Mouse (Mus musculus) G1E (cell line): ENCODE measurements around the gene Cpeb4. TPM values are rescaled to one million over a fixed set of nuclear protein-coding genes. Genes with fewer than 3 reads are reported as not detected.
A peak's percentile ranks its signal among the peaks of the same experiment; 100 is the strongest.

Source experiments
- ATAC-seq: 2 replicates; pipeline ENCODE4 v1.8.0; 2016; ENCODE audit warnings: mild to moderate bottlenecking; ENCODE audit not compliant: insufficient number of reproducible peaks, poor library complexity, low FRiP score, severe bottlenecking; ENCODE audit errors: extremely low read depth
- DNase-seq: peaks from one replicate; pipeline ENCODE4 v3.0.0; 2012; ENCODE audit warnings: low spot score
- H3K27me3 ChIP-seq: 2 replicates; pipeline ENCODE4 v1.6.1; 2012; ENCODE audit warnings: mild to moderate bottlenecking, low read length, inconsistent platforms; ENCODE audit not compliant: insufficient read depth
- H3K36me3 ChIP-seq: replicated peaks from 2 replicates; pipeline ENCODE3; 2012; ENCODE audit warnings: mild to moderate bottlenecking, inconsistent platforms
- H3K4me1 ChIP-seq: 2 replicates; pipeline ENCODE4 v1.6.1; 2012; ENCODE audit warnings: low read depth, low read length, inconsistent platforms, mixed read lengths; ENCODE audit not compliant: insufficient read depth
- H3K4me3 ChIP-seq: 2 replicates; pipeline ENCODE4 v1.5.1; 2012; ENCODE audit warnings: low read depth, mild to moderate bottlenecking, inconsistent platforms, low read length, moderate library complexity, mixed read lengths
- H3K9me3 ChIP-seq: replicated peaks from 2 replicates; pipeline ENCODE4 v1.6.1; 2012; ENCODE audit warnings: inconsistent platforms
- CTCF ChIP-seq: IDR thresholded peaks from 2 replicates; pipeline ENCODE4 v1.5.1; 2012; ENCODE audit warnings: low read depth, low read length, inconsistent platforms, mixed read lengths
- GATA1 ChIP-seq: IDR thresholded peaks from 2 replicates; pipeline ENCODE4 v1.6.1; 2012; ENCODE audit warnings: borderline replicate concordance, low read length, inconsistent platforms, mixed read lengths
- GATA2 ChIP-seq: IDR thresholded peaks from 2 replicates; pipeline ENCODE4 v1.6.1; 2012; ENCODE audit warnings: low read depth, low read length, inconsistent platforms, borderline replicate concordance
- POLR2AphosphoS5 ChIP-seq: IDR thresholded peaks from 2 replicates; pipeline ENCODE4 v1.6.1; 2012; ENCODE audit warnings: low read depth, low read length, inconsistent platforms; ENCODE audit not compliant: insufficient replicate concordance
- TAL1 ChIP-seq: conservative IDR thresholded peaks from 2 replicates; pipeline ENCODE4 v1.6.1; 2012; ENCODE audit warnings: low read depth, low read length, inconsistent platforms, mixed read lengths
- polyA plus RNA-seq: library from polyadenylated mRNA; stranded (reverse); fragments of >175 nt; gene quantifications from 2 replicates; pipeline ENCODE4 v1.2.3, GENCODE M21; 2012
- total RNA-seq, 2 experiments: library from RNA; stranded (forward) in 1 of 2; stranded (reverse) in 1 of 2; fragments of 200-1000 nt in 1 of 2; fragments of >200 nt in 1 of 2; fragmentation: Nextera tagmentation in 1 of 2; gene quantifications; 2 replicates each; pipeline ENCODE4 v1.2.3; 2014 to 2017

Cpeb4 gene
- total and polyA plus RNA-seq, 3 experiments: 5.6 to 84.2 (median 30.4) TPM

- no peaks in the 10 kb centered on the region for H3K27me3 ChIP-seq
- peaks cover 30% of the 10 kb centered on the region for H3K36me3 ChIP-seq
- no peaks in the 10 kb centered on the region for H3K9me3 ChIP-seq
- ATAC-seq: no peak
- no peak for DNase-seq
- no peak overlapping the region for H3K4me3 ChIP-seq
- TF ChIP-seq POLR2AphosphoS5 (no peak), GATA2 (no peak), CTCF (no peak), TAL1 (no peak), GATA1 (no peak)
- peaks cover 17% of the 10 kb centered on the region for H3K4me1 ChIP-seq
Observed at GRCm38 (mm10) chr11:31888229-31888628, 16.2 kb downstream of the Cpeb4 start.

- no peak for ATAC-seq
- H3K9me3 ChIP-seq: no peaks in the 10 kb centered on the region
- no peak for DNase-seq
- TF ChIP-seq POLR2AphosphoS5 (no peak), TAL1 (no peak), CTCF (no peak), GATA2 (no peak), GATA1 (no peak)
- no peak overlapping the region for H3K4me3 ChIP-seq
- H3K27me3 ChIP-seq: no peaks in the 10 kb centered on the region
- H3K4me1 ChIP-seq: peaks cover 32% of the 10 kb centered on the region
- peaks cover 24% of the 10 kb centered on the region for H3K36me3 ChIP-seq
Observed at GRCm38 (mm10) chr11:31892152-31892551, 20.1 kb downstream of the Cpeb4 start.

GRCm38 (mm10) chr11:31893639-31894038 is 21.6 kb downstream of the Cpeb4 start:
- ATAC-seq (no peak), DNase-seq (no peak)
- no peak for TF ChIP-seq TAL1
- TF ChIP-seq CTCF: no peak
- no peak for TF ChIP-seq GATA2
- no peak for TF ChIP-seq POLR2AphosphoS5
- TF ChIP-seq GATA1: no peak
- H3K9me3 ChIP-seq: no peaks in the 10 kb centered on the region
- peaks cover 25% of the 10 kb centered on the region for H3K36me3 ChIP-seq
- H3K4me1 ChIP-seq: peaks cover 42% of the 10 kb centered on the region
- H3K4me3 ChIP-seq: no peak overlapping the region
- H3K27me3 ChIP-seq: no peaks in the 10 kb centered on the region

GRCm38 (mm10) chr11:31896065-31896792 is 24.2 kb downstream of the Cpeb4 start:
- H3K36me3 ChIP-seq: peaks cover 23% of the 10 kb centered on the region
- DNase-seq: no peak
- H3K4me3 ChIP-seq: no peak overlapping the region
- no peaks in the 10 kb centered on the region for H3K27me3 ChIP-seq
- H3K9me3 ChIP-seq: no peaks in the 10 kb centered on the region
- peaks cover 52% of the 10 kb centered on the region for H3K4me1 ChIP-seq
- no peak for ATAC-seq
- TF ChIP-seq GATA2 (no peak), TAL1 (no peak), POLR2AphosphoS5 (no peak), GATA1 (no peak), CTCF (no peak)

- DNase-seq (no peak), ATAC-seq (peak; percentile 50; the same call in 1 of the 2 replicates)
- H3K27me3 ChIP-seq: no peaks in the 10 kb centered on the region
- H3K36me3 ChIP-seq: peaks cover 22% of the 10 kb centered on the region
- H3K9me3 ChIP-seq: no peaks in the 10 kb centered on the region
- peaks cover 48% of the 10 kb centered on the region for H3K4me1 ChIP-seq
- H3K4me3 ChIP-seq: no peak overlapping the region; the same call in 1 of the 2 replicates
- TF ChIP-seq POLR2AphosphoS5: no peak
- TF ChIP-seq TAL1: peak; percentile 36; the same call in 1 of the 2 replicates
Observed at GRCm38 (mm10) chr11:31896905-31897304, 24.9 kb downstream of the Cpeb4 start.

GRCm38 (mm10) chr11:31899166-31899565 is 27.2 kb downstream of the Cpeb4 start:
- Histone ChIP-seq H3K4me1 (peaks cover 44% of the 10 kb centered on the region), H3K36me3 (peaks cover 21% of the 10 kb centered on the region), H3K9me3 (no peaks in the 10 kb centered on the region), H3K4me3 (no peak overlapping the region), H3K27me3 (no peaks in the 10 kb centered on the region)
- DNase-seq: no peak
- no peak for TF ChIP-seq POLR2AphosphoS5
- no peak for TF ChIP-seq GATA2
- TF ChIP-seq CTCF: no peak
- TF ChIP-seq GATA1: no peak
- TF ChIP-seq TAL1: no peak
- ATAC-seq: no peak
